In the genomic region with DNA sequence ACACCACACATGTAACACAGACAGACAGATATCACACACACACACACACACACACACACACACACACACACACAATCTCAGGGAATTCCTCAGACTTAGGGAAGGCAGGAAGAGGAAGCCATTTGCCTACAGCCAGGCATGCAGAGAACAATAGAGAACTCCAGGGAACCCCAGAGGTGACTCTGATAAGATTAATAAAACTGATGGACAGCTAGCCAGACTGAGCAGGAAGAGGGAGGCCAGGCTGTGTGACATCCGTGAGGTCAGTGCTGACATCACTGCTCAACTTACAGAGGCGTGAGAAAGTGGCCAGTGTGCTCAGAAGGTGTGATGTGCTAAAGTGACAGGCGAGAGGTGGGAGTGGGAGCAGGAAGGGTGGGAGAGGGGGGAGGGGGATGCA, we compare ENCODE assay signal across 11 mouse cellular contexts.
DNase-seq lines count a peak whose midpoint lies in the region; ATAC-seq and TF ChIP-seq lines count a peak whose summit lies in the region.
"Had no signal": no experiment of that assay in that cellular context is flagged by ENCODE, and none has a peak within 500 bp of the region (broad histone marks: within the 10 kb centered on the region; RNA-seq: fewer than 3 reads in every experiment).

No protein-coding gene starts in this region.

- ATAC-seq in forebrain, embryonic 14.5 days = no peak
- no peak for ATAC-seq in embryonic facial prominence, embryonic 14.5 days (ENCODE audit: low read depth)
- peak; percentile 69 for ATAC-seq in kidney, embryonic 14.5 days (ENCODE audit: low FRiP score, low TSS enrichment)
- peak; percentile 91 for ATAC-seq in lung, postnatal 0 days
- no peak for ATAC-seq in megakaryocyte, adult 5-6 weeks (ENCODE audit: poor library complexity, severe bottlenecking)
- ATAC-seq: midbrain, embryonic 16.5 days had no signal

- H3K4me2 ChIP-seq in forebrain, embryonic 14.5 days (ENCODE audit: low read length) = no peak overlapping the region
- H3K4me2 ChIP-seq in embryonic facial prominence, embryonic 14.5 days (ENCODE audit: low read depth, low read length) = no peak overlapping the region
- H3K4me2 ChIP-seq in kidney, embryonic 14.5 days (replicated peaks; ENCODE audit: low read depth, low read length) = no peak overlapping the region
- H3K4me2 ChIP-seq in lung, postnatal 0 days (replicated peaks; ENCODE audit: low read depth, low read length) = no peak overlapping the region
- H3K4me2 ChIP-seq: embryonic facial prominence, embryonic 13.5 days had no signal

- H3K9me3 ChIP-seq in forebrain, embryonic 10.5 days = no peaks in the 10 kb centered on the region
- H3K9me3 ChIP-seq in forebrain, embryonic 14.5 days (replicated peaks; ENCODE audit: control insufficient read depth, low read length) = no peaks in the 10 kb centered on the region
- H3K9me3 ChIP-seq in embryonic facial prominence, embryonic 14.5 days (ENCODE audit: control insufficient read depth, low read length) = no peaks in the 10 kb centered on the region
- no peaks in the 10 kb centered on the region for H3K9me3 ChIP-seq in kidney, embryonic 14.5 days (ENCODE audit: control insufficient read depth, low read length)
- no peaks in the 10 kb centered on the region for H3K9me3 ChIP-seq in lung, postnatal 0 days (ENCODE audit: low read length)
- H3K9me3 ChIP-seq: embryonic facial prominence, embryonic 13.5 days had no signal

- DNase-seq in forebrain, embryonic 10.5 days (ENCODE audit: extremely low spot score, low spot score) = no peak
- no peak for DNase-seq in forebrain, embryonic 14.5 days (ENCODE audit: low spot score)
- peak; percentile 38 for DNase-seq in embryonic facial prominence, embryonic 14.5 days (ENCODE audit: low spot score)
- DNase-seq in lung, postnatal 0 days (ENCODE audit: low spot score) = peak; percentile 78
- DNase-seq in spleen, adult 12 weeks (ENCODE audit: low spot score) = no peak
- DNase-seq in thymus, postnatal 0 days (ENCODE audit: low spot score) = no peak
- DNase-seq: gastrocnemius, adult 2 months had no signal

- H3K4me3 ChIP-seq in forebrain, embryonic 10.5 days = no peak overlapping the region
- no peak overlapping the region for H3K4me3 ChIP-seq in forebrain, embryonic 14.5 days (ENCODE audit: low read depth, low read length)
- no peak overlapping the region for H3K4me3 ChIP-seq in embryonic facial prominence, embryonic 14.5 days (ENCODE audit: low read depth, low read length)
- no peak overlapping the region for H3K4me3 ChIP-seq in kidney, embryonic 14.5 days (ENCODE audit: low read length)
- H3K4me3 ChIP-seq in lung, postnatal 0 days (ENCODE audit: low read depth, low read length) = no peak overlapping the region
- H3K4me3 ChIP-seq: embryonic facial prominence, embryonic 13.5 days; gastrocnemius, adult 2 months had no signal

- no peaks in the 10 kb centered on the region for H3K36me3 ChIP-seq in forebrain, embryonic 10.5 days (replicated peaks)
- no peaks in the 10 kb centered on the region for H3K36me3 ChIP-seq in forebrain, embryonic 14.5 days (ENCODE audit: control insufficient read depth, insufficient read depth, low read length)
- H3K36me3 ChIP-seq in embryonic facial prominence, embryonic 14.5 days (ENCODE audit: control insufficient read depth, insufficient read depth, low read length) = no peaks in the 10 kb centered on the region
- no peaks in the 10 kb centered on the region for H3K36me3 ChIP-seq in kidney, embryonic 14.5 days (ENCODE audit: control insufficient read depth, insufficient read depth, low read length)
- no peaks in the 10 kb centered on the region for H3K36me3 ChIP-seq in lung, postnatal 0 days (ENCODE audit: insufficient read depth, low read length)
- H3K36me3 ChIP-seq: embryonic facial prominence, embryonic 13.5 days had no signal

- 57% methylated on average over 3 of the region's 3 CpGs for WGBS in forebrain, embryonic 10.5 days
- 65% methylated on average over 3 of the region's 3 CpGs for WGBS in forebrain, embryonic 14.5 days
- WGBS in embryonic facial prominence, embryonic 14.5 days = 49% methylated on average over 3 of the region's 3 CpGs
- 21% methylated on average over 3 of the region's 3 CpGs for WGBS in kidney, embryonic 14.5 days
- 46% methylated on average over 3 of the region's 3 CpGs for WGBS in lung, postnatal 0 days

- peaks cover 27% of the 10 kb centered on the region for H3K4me1 ChIP-seq in forebrain, embryonic 10.5 days
- peaks cover 5% of the 10 kb centered on the region for H3K4me1 ChIP-seq in forebrain, embryonic 14.5 days (ENCODE audit: control insufficient read depth, insufficient read depth, low read length)
- H3K4me1 ChIP-seq in embryonic facial prominence, embryonic 14.5 days (ENCODE audit: control insufficient read depth, insufficient read depth, low read length) = peaks cover 3% of the 10 kb centered on the region; the same call in 1 of the 2 replicates
- H3K4me1 ChIP-seq in kidney, embryonic 14.5 days (ENCODE audit: control insufficient read depth, insufficient read depth, low read length) = peaks cover 49% of the 10 kb centered on the region
- H3K4me1 ChIP-seq in lung, postnatal 0 days (ENCODE audit: insufficient read depth, low read depth, low read length) = no peaks in the 10 kb centered on the region

- peak; percentile 90 for TF ChIP-seq EP300 in lung, postnatal 0 days (IDR thresholded peaks at IDR 0.05)

- H3K27ac ChIP-seq in forebrain, embryonic 10.5 days = peak overlapping the region; percentile 13; the same call in 1 of the 2 replicates
- H3K27ac ChIP-seq in forebrain, embryonic 14.5 days (ENCODE audit: low read depth, low read length) = no peak overlapping the region
- H3K27ac ChIP-seq in embryonic facial prominence, embryonic 14.5 days (replicated peaks; ENCODE audit: low read depth, low read length) = no peak overlapping the region
- H3K27ac ChIP-seq in kidney, embryonic 14.5 days (ENCODE audit: low read depth, low read length) = peak overlapping the region; percentile 30; the same call in 1 of the 2 replicates
- no peak overlapping the region for H3K27ac ChIP-seq in lung, postnatal 0 days (ENCODE audit: low read length)
- H3K27ac ChIP-seq: embryonic facial prominence, embryonic 13.5 days; gastrocnemius, adult 2 months had no signal

- H3K9ac ChIP-seq in forebrain, embryonic 14.5 days (ENCODE audit: low read length) = no peak overlapping the region
- no peak overlapping the region for H3K9ac ChIP-seq in embryonic facial prominence, embryonic 14.5 days (ENCODE audit: low read depth, low read length)
- no peak overlapping the region for H3K9ac ChIP-seq in kidney, embryonic 14.5 days (ENCODE audit: low read depth, low read length)
- H3K9ac ChIP-seq in lung, postnatal 0 days (replicated peaks; ENCODE audit: low read depth) = no peak overlapping the region
- H3K9ac ChIP-seq: embryonic facial prominence, embryonic 13.5 days had no signal

- TF ChIP-seq CTCF in lung, postnatal 0 days (IDR thresholded peaks at IDR 0.05) = no peak

- peaks cover 15% of the 10 kb centered on the region; the same call in 1 of the 2 replicates for H3K27me3 ChIP-seq in forebrain, embryonic 10.5 days (ENCODE audit: poor library complexity, severe bottlenecking)
- no peaks in the 10 kb centered on the region for H3K27me3 ChIP-seq in forebrain, embryonic 14.5 days (replicated peaks; ENCODE audit: control insufficient read depth, insufficient read depth, low read length)
- no peaks in the 10 kb centered on the region for H3K27me3 ChIP-seq in embryonic facial prominence, embryonic 14.5 days (replicated peaks; ENCODE audit: control insufficient read depth, insufficient read depth, low read length)
- H3K27me3 ChIP-seq in kidney, embryonic 14.5 days (ENCODE audit: control insufficient read depth, insufficient read depth, low read length) = no peaks in the 10 kb centered on the region
- H3K27me3 ChIP-seq in lung, postnatal 0 days (replicated peaks; ENCODE audit: insufficient read depth, low read length) = 0 out of 2 replicates have a peak, but pooled peaks cover 5% of the 10 kb centered on the region

Comparison
In these comparisons a context has a peak if more than half of its experiments do, and no peak if none do; other contexts are left out.
1. H3K27ac ChIP-seq: peak in forebrain, embryonic 10.5 days (single experiment) and kidney, embryonic 14.5 days (single experiment); none in forebrain, embryonic 14.5 days (single experiment), embryonic facial prominence, embryonic 14.5 days (single experiment) and lung, postnatal 0 days (single experiment).
2. DNase-seq: peak in embryonic facial prominence, embryonic 14.5 days (single experiment) and lung, postnatal 0 days (single experiment); none in forebrain, embryonic 10.5 days (single experiment), forebrain, embryonic 14.5 days (single experiment), spleen, adult 12 weeks (single experiment) and thymus, postnatal 0 days (single experiment).
3. ATAC-seq: peak in kidney, embryonic 14.5 days (single experiment) and lung, postnatal 0 days (single experiment); none in forebrain, embryonic 14.5 days (single experiment), embryonic facial prominence, embryonic 14.5 days (single experiment) and megakaryocyte, adult 5-6 weeks (single experiment).